Mouse (Mus musculus): ENCODE data around the gene Cuta. TPM values are rescaled to one million over a fixed set of nuclear protein-coding genes. Genes with fewer than 3 reads are reported as not detected.

The Cuta gene
- polyA plus RNA-seq, 1 experiment from 2014 or later, result 172 TPM

DNA sequence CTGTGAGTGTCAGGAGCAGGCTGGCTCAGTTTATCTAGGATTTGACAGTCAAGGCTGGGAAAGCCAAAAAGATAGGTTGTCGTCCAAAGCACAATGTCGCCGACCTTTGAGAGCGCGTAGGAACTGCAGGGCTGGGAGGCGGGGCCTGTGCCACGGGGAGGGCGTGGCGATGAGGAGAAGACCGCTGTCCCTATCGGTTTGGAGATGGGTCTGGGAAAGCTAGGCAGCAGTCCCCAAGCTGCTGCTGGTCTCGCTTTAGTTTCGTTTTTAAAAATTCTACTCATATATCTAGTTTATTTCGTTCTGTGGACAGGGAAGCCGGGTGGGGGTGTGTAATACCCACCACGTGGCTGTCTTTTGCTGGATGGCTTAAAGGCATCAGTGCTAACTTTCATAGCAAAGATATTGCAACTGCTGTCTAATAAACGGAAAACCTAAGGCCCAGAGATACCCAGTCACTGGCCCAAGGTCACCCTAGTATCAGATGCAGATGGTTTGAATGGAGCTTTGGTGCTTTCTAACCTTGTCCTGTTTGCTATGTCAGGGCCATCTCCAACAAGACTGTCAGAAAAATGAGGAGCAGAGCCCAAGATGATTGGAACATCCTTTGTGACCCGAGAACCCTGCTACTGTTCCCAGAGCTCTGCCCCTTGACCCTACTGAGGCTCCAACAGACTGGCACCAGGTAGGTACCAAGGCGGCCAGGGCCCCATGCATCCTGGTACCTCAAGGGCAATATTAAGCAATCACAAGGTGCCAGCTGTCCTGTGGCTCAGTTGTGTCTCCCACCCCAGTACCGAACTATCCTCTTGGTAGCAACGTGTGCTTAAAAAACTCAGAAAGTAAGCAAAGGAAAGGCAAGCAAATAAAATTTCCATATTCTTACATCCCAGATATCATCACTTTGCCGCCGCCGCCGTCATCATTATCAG lies 54.1 kb downstream of the Cuta start:
- WGBS, result 18% methylated on average over 25 of the region's 25 CpGs
- no peak overlapping the region; the same call in 1 of the 2 replicates for H3K27ac ChIP-seq (replicated peaks)

More for the DNA sequence above, 54.1 kb downstream of the Cuta start:
- no peaks in the 10 kb centered on the region for H3K9me3 ChIP-seq (replicated peaks)
- peak overlapping the region; percentile 49 for H3K4me3 ChIP-seq (replicated peaks)
- no peaks in the 10 kb centered on the region for H3K36me3 ChIP-seq
- H3K4me1 ChIP-seq, result peaks cover 29% of the 10 kb centered on the region
- peaks cover 3% of the 10 kb centered on the region; the same call in 1 of the 2 replicates for H3K27me3 ChIP-seq
- 0 out of 2 replicates have a peak, but pooled peaks have one; percentile 43 for ATAC-seq (ENCODE audit: insufficient number of reproducible peaks, low FRiP score, low TSS enrichment, low read depth)
- 0 out of 2 replicates have a peak overlapping the region, but pooled peaks have one; percentile 15 for H3K9ac ChIP-seq
- peak overlapping the region; percentile 78 for H3K4me2 ChIP-seq (replicated peaks)

Small RNA genes lying within 50 kb of the gene (microRNA-seq; reads per million reads assigned to microRNA genes)
- gene Gm27775 (ENCODE audit: borderline number of aligned reads), result not detected
- 0.52 reads per million for gene Mir3083 (ENCODE audit: borderline number of aligned reads)
- gene Mir6968 (ENCODE audit: borderline number of aligned reads), result not detected

Other genes starting within 250 kb of the Cuta start
- gene Crebrf, start 223.9 kb downstream of the Cuta start, polyA plus RNA-seq (2015; fragmentation: Nextera tagmentation; extraction: Ambion mirVana), result 7.5 and 9.3 TPM in 2 replicates
- gene Bnip1, start 158.5 kb downstream of the Cuta start, polyA plus RNA-seq (2015; fragmentation: Nextera tagmentation; extraction: Ambion mirVana), result 47.8 and 49.6 TPM in 2 replicates
- 8.8 and 11.4 TPM in 2 replicates for gene Nkx2-5, start 94.6 kb downstream of the Cuta start, polyA plus RNA-seq (2015; fragmentation: Nextera tagmentation; extraction: Ambion mirVana)
- gene Kifc5b, start 22.5 kb downstream of the Cuta start, polyA plus RNA-seq (2015; fragmentation: Nextera tagmentation; extraction: Ambion mirVana), result 6.5 and 7.4 TPM in 2 replicates
- 13.6 and 17.4 TPM in 2 replicates for gene Phf1, start 6.5 kb downstream of the Cuta start, polyA plus RNA-seq (2015; fragmentation: Nextera tagmentation; extraction: Ambion mirVana)
- 2.2 and 3.2 TPM in 2 replicates for gene Syngap1, start 1.7 kb upstream of the Cuta start, polyA plus RNA-seq (2015; fragmentation: Nextera tagmentation; extraction: Ambion mirVana)
- gene Zbtb9, start 33.6 kb upstream of the Cuta start, polyA plus RNA-seq (2015; fragmentation: Nextera tagmentation; extraction: Ambion mirVana), result 13.8 and 15.6 TPM in 2 replicates
- gene Bak1, start 89.4 kb upstream of the Cuta start, polyA plus RNA-seq (2015; fragmentation: Nextera tagmentation; extraction: Ambion mirVana), result 5.6 and 7.3 TPM in 2 replicates
- gene Itpr3, start 117.7 kb upstream of the Cuta start, polyA plus RNA-seq (2015; fragmentation: Nextera tagmentation; extraction: Ambion mirVana), result 5.3 TPM in 2 replicates
- 301 and 312 TPM in 2 replicates for gene Uqcc2, start 194.3 kb upstream of the Cuta start, polyA plus RNA-seq (2015; fragmentation: Nextera tagmentation; extraction: Ambion mirVana)
- gene Ip6k3, start 228.2 kb upstream of the Cuta start, polyA plus RNA-seq (2015; fragmentation: Nextera tagmentation; extraction: Ambion mirVana), result 0.81 and 0.91 TPM in 2 replicates

All from embryonic facial prominence, embryonic 15.5 days (tissue).